Mouse (Mus musculus) cerebellum, adult 2 months (tissue): ENCODE results near the gene Coro2a.

Experiments used
- CTCF ChIP-seq: fragments of 200-500 bp; IDR thresholded peaks from 2 replicates; pipeline ENCODE4 v1.5.1; 2011; ENCODE audit warnings: low read depth, mild to moderate bottlenecking, control low read depth, low read length, moderate library complexity, borderline replicate concordance; ENCODE audit not compliant: insufficient read depth
- POLR2A ChIP-seq: fragments of 200-500 bp; IDR thresholded peaks from 2 replicates; pipeline ENCODE4 v1.6.1; 2011; ENCODE audit warnings: low read length, control low read depth, borderline replicate concordance; ENCODE audit not compliant: insufficient read depth

DNA sequence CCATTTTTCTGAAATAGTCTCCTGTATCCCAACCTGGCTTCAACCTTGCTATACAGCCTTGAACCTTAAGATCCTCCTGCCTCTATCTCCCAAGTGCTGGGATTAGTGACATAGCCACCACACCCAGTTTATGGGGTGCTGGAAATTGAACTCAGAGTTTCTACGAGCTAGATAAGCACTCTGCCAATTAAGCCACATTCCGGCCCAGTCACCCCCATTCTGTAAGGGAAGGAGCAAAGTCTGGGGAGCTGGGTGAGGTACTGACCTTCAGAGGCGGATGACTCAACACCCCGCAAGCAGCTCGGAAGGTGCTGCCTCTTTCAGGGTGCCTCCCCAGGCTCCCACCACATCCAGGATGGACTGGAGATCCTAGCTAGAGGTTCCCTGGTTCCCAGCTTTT lies 7.9 kb downstream of the Coro2a start:
- TF ChIP-seq CTCF: no peak
- no peak for TF ChIP-seq POLR2A
